Mouse (Mus musculus) gastrocnemius, postnatal 4 days (tissue): ENCODE measurements around the gene D17H6S53E. TPM values are rescaled to one million over a fixed set of nuclear protein-coding genes. Genes with fewer than 3 reads are reported as not detected.

Source experiments
- DNase-seq, 2 experiments: peaks; one replicate each; pipeline ENCODE4 v3.0.0; 2021 to 2022; ENCODE audit warnings: low spot score in 2 of 2, mixed read lengths in 2 of 2
- long read RNA-seq, 2 experiments: library from polyadenylated mRNA; stranded (forward); transcript quantifications; one replicate each; pipeline ENCODE4 v2.0.0; 2021
- total RNA-seq, 2 experiments: library from RNA; stranded (reverse); gene quantifications; 2 replicates each; pipeline ENCODE4 v1.2.3; 2021

Gene D17H6S53E
- 10 to 100 TPM; 20.0 to 21.0 TPM for total RNA-seq
- long read RNA-seq, experiment 1 = 0 reads
- long read RNA-seq, experiment 2 = 0 reads

GRCm38 (mm10) chr17:35126206-35126611, at the start of gene D17H6S53E:
Gene D17H6S53E, plus strand, starts transcription at chr17:35126373.
- peak; percentile 54 to 77 for DNase-seq

- no peak for DNase-seq
Measured at GRCm38 (mm10) chr17:35076507-35077176, 49.5 kb upstream of the D17H6S53E start, which contains the start of gene Ly6g6e. Gene Ly6g6e, plus strand, starts transcription at chr17:35076902.

GRCm38 (mm10) chr17:35077285-35077684, 48.9 kb upstream of the D17H6S53E start:
- DNase-seq = no peak

GRCm38 (mm10) chr17:35077786-35078233, 48.4 kb upstream of the D17H6S53E start, which contains the start of gene Ly6g6d:
Gene Ly6g6d, minus strand, starts transcription at chr17:35078065.
- DNase-seq = no peak

- DNase-seq = no peak
Measured at GRCm38 (mm10) chr17:35079778-35080177, 46.4 kb upstream of the D17H6S53E start.

- DNase-seq = no peak
Measured at GRCm38 (mm10) chr17:35080248-35080647, 45.9 kb upstream of the D17H6S53E start.

GRCm38 (mm10) chr17:35080710-35081109, 45.5 kb upstream of the D17H6S53E start:
- DNase-seq = no peak

- no peak for DNase-seq
Measured at GRCm38 (mm10) chr17:35082841-35083576, 43.2 kb upstream of the D17H6S53E start.

- no peak for DNase-seq
Measured at GRCm38 (mm10) chr17:35083929-35084497, 42.2 kb upstream of the D17H6S53E start.

- DNase-seq = no peak
Measured at GRCm38 (mm10) chr17:35085208-35085865, 40.8 kb upstream of the D17H6S53E start, which contains the start of gene Ly6g6f. Gene Ly6g6f, minus strand, starts transcription at chr17:35085610.

- no peak for DNase-seq
Measured at GRCm38 (mm10) chr17:35088151-35088550, 38.0 kb upstream of the D17H6S53E start.

GRCm38 (mm10) chr17:35088825-35089644, 37.1 kb upstream of the D17H6S53E start, which contains the start of gene Abhd16a:
Gene Abhd16a, plus strand, starts transcription at chr17:35089263.
- peak; percentile 90 to 95 for DNase-seq

GRCm38 (mm10) chr17:35090166-35090932, 35.8 kb upstream of the D17H6S53E start:
- DNase-seq = no peak

GRCm38 (mm10) chr17:35092403-35093198, 33.6 kb upstream of the D17H6S53E start:
- no peak for DNase-seq

- no peak for DNase-seq
Measured at GRCm38 (mm10) chr17:35094475-35095365, 31.5 kb upstream of the D17H6S53E start.

GRCm38 (mm10) chr17:35096597-35096996, 29.6 kb upstream of the D17H6S53E start:
- no peak for DNase-seq

GRCm38 (mm10) chr17:35097164-35097655, 29.0 kb upstream of the D17H6S53E start:
- DNase-seq = no peak
